Mouse (Mus musculus): ENCODE results near the gene Lst1. TPM values are rescaled to one million over a fixed set of nuclear protein-coding genes. Genes with fewer than 3 reads are reported as not detected.
A peak's percentile ranks its signal among the peaks of the same experiment; 100 is the strongest.

The Lst1 gene
- total RNA-seq, 2 experiments from 2014 or later = 4.6 to 5.3 TPM

DNA sequence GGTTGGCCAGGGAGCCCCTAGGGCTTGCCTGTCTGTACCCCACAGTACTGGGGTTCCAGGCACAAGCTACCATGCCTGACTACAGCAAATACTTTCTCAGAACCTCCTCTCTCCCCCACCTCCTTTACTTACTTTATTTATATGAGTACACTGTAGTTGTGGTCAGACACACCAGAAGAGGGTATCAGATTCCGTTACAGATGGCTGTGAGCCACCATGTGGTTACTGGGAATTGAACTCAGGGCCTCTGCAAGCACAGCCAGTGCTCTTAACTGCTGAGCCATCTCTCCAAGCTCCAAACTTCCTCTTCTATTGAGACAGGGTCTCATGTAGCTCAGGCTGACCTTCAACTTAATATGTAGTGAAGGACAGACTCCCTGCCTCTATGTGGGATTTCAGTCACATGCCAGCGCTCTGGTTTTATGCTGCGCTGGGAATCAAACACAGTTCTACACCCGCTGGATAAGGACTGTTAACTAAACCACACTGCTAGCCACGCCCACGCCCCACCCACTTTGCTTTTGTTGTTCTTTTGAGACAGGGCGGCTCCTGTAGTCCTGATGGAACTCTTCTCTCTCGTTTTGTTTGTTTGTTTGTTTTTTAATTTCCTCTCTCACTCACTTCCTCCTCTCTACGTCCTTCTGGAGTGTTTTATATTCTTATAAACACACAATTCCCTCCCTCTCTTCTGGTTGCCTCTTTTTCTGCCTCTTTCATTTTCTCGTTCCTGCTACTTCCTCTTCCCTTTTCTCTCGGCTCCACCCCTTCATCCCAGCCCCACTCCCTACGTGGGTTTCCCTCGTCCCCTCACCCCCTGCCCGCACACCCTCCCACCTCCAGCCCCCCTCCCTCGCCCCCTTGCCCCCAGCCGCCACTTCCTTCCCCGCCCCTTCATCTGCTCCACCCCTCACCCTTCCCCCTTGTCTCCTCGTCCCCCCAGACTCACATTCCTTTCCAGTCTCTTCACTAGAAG lies 2.3 kb downstream of the Lst1 start:
- DNase-seq = peak; percentile 75

DNA sequence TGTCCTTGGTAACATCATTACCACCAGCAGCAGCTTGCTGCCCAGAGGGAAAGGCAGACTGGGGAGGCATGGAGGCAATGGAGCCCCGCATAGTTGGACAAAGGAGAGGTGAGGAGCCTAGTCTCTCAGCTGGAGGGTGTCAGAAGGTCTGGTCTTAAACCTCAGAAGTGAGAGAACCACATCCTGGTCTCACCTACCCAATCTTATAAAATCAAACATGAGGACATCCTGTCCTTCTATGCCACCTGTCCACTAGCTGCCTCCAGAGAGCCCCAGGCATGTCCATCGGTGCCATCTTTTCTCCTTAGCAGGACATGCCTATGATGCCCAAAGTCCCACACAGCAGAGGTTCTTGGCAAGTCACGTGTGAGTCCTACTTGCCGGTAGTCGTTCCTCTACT lies 8.1 kb downstream of the Lst1 start:
- no peak for DNase-seq

- peak; percentile 83 for DNase-seq
Observed at GRCm38 (mm10) chr17:35178528-35178927, 9.7 kb downstream of the Lst1 start.

DNA sequence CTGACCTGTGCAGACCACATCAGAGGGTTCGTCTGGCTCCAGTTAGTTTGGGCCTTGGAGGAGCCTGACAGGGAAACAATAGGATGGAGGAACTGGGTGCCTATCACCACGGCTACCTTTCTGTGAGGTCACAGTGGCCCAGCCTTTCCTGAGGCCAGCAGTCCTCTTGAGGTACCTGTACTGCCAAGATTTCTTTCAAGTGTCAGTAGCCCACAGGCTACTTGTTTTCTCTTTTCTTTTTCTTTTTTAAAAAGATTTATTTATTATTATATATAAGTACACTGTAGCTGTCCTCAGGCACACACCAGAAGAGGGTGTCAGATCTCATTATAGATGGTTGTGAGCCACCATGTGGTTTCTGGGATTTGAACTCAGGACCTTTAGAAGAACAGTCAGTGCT lies 12.3 kb downstream of the Lst1 start, which contains the start of gene Aif1:
TSS of gene Aif1 (minus strand) at position 101 of the 400 bp plus-strand sequence.
- DNase-seq = no peak

GRCm38 (mm10) chr17:35175382-35175781 lies 12.9 kb downstream of the Lst1 start:
- DNase-seq = no peak

DNA sequence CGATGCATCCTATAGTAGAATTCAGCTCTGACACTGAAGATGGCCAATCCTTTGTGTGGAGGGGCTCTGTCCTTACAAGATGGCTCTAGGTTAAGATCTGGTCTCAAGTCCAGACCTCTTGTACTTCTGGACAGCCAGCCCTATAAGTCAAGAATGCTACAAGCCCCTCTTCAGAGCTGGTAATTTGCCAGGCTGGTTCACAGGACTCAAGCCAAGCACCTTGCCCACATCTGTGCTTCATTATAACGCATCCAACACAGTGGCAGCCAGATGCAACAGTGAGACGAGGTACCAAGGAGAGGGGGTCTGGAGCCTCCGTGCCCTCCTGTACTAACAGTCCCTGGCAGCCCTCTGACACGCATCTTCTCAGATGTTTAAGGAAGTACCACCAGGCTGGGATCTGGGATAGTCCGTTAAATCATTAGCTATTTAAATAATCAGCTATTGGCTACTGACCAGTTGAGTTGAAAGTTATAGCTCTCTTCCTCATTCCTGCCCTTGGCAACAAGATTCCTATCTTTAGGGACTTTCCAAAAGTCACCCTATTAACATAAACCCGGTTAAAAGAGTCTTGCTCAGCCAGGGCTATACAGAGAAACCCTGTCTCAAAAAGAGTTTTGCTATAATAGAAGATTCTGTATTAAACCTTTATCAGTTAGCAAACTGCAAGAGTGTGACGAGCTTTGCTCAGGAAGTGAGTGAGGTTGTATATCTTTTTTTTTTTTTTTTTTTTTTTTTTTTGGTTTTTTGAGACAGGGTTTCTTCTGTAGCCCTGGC lies 13.8 kb downstream of the Lst1 start:
- no peak for DNase-seq

- DNase-seq = no peak
Observed at GRCm38 (mm10) chr17:35173329-35173728, 14.9 kb downstream of the Lst1 start.

- no peak for DNase-seq
Observed at GRCm38 (mm10) chr17:35172445-35173234, 15.6 kb downstream of the Lst1 start.

GRCm38 (mm10) chr17:35168541-35169207 lies 19.6 kb downstream of the Lst1 start:
- no peak for DNase-seq

GRCm38 (mm10) chr17:35167794-35168193 lies 20.4 kb downstream of the Lst1 start:
- no peak for DNase-seq

DNA sequence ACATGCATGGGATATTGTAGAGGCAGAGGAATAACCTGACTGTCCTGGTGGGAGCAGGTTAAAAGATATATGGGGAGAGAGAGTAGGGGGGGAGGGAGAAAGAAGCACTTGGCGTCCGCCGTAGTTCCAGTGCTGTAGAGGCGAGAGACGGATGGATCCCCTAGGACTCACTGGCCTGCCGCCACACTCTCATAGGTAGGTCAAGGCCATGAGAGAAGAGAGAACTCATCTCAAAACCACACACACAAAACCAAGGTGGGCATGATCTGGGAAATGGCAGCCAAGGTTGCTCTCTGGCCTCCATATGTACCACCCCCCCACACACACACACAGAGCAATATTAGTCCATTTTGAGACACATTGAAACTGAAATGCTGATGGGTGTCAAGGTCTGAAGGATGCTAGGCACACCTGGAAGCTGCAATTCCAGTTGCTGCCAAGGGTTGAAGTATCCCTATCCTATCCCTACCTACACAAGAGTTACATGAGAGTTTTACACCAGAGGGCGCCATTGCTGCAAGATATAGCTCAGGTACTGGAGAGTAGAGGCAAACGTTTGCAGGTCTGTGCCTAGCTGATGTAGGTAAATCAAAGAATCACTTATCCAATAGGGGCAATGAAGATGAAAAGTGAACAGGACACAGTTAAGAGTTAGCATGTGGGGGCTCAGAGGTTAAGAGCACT lies 21.7 kb downstream of the Lst1 start:
- DNase-seq = no peak

- DNase-seq = no peak
Observed at GRCm38 (mm10) chr17:35165451-35166155, 22.6 kb downstream of the Lst1 start.

DNA sequence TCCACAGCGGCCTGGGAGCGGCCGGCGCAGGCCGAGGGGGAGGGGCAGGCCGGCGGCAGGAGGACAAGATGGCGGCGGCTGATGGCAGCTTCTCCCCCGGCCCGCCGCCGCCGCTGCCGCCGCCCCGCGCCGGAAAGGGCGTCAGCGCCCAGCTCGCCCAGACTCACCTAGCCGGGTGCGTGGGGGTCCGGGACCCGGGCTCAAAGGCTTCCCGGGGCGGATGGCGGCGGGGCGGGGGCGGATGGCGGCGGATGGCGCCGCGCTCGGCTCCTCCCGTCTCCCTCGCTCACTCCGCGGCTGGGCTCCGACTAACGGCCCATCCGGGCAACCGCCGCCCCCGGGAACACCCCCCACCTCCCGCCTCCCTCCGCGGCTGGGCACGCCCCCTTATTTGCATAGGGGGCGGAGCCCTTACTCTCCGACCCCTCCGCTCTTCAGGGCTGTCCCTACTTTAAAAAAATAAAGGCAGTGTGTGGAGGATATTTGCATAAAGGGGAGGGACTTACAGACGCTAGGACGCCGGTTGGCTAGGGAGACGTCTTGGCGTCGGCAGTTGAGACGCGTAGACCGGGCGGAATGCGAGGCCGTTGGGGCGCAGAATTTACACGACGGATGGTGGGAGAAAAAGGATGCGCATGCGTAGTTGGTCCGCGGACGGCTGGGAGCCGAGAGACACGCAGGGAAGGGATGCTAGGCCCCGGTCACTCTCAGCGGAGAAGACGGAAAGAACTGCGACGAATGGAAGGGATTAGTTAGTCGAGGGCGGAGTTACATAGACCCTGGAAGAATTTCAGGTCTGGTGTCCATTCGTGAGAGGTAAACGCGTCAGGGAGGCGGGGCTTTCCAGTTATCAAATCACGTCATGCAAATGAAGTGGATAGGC lies 23.4 kb downstream of the Lst1 start, which contains the start of gene Prrc2a:
TSS of gene Prrc2a (minus strand) at position 330 of the 883 bp plus-strand sequence.
- peak; percentile 96 for DNase-seq

DNA sequence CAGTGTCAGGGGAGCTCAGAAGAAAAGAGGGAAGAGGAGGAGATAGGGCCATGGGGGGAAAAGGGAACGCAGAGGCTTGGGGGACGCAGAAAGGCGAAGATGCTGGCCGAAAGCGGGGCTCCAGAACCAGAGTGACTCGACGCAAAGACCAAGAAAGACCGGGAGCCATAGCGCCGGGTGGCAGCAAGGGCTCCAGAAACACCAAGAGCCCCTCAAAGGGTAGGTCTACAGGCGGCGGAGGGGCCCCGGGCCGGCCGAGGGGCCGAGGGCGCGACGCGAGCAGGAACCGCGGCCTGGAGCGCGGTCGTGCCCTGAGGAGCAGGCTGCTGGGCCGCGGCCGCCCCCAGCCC lies 24.0 kb downstream of the Lst1 start:
- DNase-seq = no peak

DNA sequence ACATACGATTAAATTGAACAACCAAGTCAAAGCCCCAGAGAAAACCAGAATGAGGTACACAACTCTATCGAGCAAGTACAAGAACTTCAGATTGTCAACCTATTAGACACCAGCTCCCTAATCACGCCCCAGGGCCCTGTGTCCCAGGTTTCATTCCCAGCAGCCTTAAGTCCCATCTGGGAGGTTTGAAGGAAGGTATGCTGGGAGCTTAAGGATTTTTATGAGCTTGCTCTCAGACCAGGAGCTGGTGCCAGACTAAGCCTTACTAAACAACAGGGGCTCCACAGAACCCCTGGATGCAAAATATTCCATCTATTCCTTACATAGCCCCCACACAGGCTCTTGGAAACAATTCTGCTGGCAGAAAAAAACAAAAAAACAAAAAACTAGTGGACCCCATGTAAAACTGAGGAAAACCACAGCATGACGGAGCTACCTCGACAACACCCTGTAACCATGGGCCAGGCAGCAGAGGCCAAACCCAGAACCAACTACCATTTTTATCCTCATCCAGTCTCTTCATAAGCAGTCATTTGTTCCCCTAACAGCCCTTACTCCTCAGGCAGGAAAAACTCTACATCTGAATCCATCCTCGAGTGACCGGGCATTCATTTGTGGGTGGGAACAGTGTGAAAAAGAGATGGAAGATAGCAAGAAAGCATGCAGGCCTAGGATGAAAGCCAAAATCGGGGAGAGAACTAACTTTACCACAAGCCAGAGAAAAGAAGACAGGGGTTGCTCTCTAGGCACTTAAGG lies 24.7 kb downstream of the Lst1 start:
- no peak for DNase-seq

DNA sequence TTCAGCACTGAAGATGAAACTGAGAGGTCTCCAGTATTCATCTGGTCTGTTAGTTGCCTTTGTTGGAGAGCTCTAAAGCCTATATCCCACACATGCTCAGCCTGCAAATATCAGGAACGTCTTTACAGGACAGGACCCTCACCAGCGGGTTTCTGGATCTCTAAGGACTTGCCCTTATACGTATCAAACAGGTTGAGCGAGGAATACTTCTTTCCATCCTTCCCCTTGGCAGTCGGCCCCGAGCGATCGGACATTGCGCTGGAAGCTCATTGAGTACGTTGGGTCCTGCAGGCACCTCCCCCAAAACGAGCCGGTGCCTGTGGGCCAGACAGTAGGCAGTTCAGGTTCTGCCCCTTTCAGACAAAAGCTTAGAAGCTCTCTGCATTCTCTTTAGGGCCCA lies 25.5 kb downstream of the Lst1 start:
- DNase-seq = no peak

DNA sequence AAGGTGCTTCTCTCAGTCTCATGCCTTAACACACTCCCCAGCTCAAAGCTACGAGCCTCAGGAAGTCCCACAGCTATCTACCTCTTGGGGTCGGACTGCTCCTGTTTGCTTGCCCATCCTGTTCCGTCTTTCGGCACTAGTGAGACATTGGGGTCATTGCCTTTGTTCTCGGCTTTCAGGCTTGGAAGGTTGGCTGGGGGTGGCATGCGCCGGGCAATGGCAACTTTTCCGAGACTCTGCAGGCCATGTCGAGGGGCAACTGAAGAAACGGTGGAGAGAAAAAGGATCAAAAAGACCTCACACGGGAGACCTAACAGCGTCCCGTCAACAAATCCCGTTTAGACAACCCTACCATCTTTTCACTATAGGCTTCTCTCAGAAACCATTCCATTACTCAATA lies 26.1 kb downstream of the Lst1 start:
- DNase-seq = no peak

DNA sequence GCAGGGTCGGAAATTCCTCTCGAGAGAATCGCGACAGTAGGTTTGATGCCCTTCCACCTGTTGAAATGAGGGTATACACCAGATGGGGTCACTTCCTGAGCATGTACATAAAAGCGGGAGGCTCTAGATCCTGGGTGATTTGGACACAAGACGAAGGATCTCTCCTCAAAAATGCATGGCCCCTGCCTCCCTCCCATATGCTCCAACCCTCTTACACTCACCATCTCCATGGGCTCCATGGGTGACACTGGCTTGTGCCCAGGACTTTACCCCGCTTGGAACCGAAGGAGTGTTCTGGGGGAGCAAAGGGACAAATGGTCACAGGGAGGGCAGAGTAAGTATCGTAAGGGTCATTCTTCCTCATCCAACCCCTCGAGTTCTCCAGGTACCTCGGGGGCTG lies 26.8 kb downstream of the Lst1 start:
- no peak for DNase-seq

DNA sequence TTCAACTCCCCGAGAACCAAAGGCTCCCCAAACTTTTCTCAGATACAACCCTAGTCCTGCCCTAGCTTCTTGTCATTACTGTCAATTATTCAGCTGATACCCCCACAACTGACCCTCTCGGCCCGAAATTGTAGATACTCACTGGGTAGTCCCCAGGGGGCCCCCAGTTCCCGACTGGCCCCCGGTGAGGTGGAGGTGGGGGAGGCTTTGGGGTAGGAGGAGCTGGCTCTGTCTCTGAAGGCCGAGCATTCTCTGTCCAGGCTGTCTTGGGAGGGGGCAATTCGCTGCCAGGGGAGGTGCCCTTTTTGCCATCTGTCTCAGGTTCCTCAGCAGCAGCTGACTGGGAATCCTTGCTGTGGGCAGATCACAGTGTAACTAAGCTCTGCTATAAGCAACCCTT lies 28.6 kb downstream of the Lst1 start:
- no peak for DNase-seq
